Mouse (Mus musculus) lung, adult 2 months (tissue): ENCODE data around the gene Scamp4. TPM values are rescaled to one million over a fixed set of nuclear protein-coding genes. Genes with fewer than 3 reads are reported as not detected.

Experiments used
- DNase-seq: peaks from one replicate; pipeline ENCODE4 v3.0.0; 2022
- H3K4me1 ChIP-seq: fragments of 200-500 bp; 2 replicates; pipeline ENCODE4 v1.6.1; 2011; ENCODE audit warnings: low read length; ENCODE audit not compliant: control insufficient read depth, insufficient read depth
- H3K4me3 ChIP-seq: fragments of 200-500 bp; replicated peaks from 2 replicates; pipeline ENCODE3; 2011; ENCODE audit warnings: low read depth, mild to moderate bottlenecking, control low read depth, low read length; ENCODE audit errors: extremely low read depth
- CTCF ChIP-seq: fragments of 200-500 bp; IDR thresholded peaks from 2 replicates; pipeline ENCODE4 v1.5.1; 2011; ENCODE audit warnings: mild to moderate bottlenecking, low read length, control low read depth; ENCODE audit not compliant: insufficient read depth
- POLR2A ChIP-seq: fragments of 200-500 bp; IDR thresholded peaks from 2 replicates; pipeline ENCODE4 v1.6.1; 2011; ENCODE audit warnings: low read depth, mild to moderate bottlenecking, control low read depth, low read length, borderline replicate concordance; ENCODE audit errors: extremely low read depth
- WGBS: fragments of 180-500 bp; shearing (Covaris S2); methylation state at CpG from one replicate; pipeline ENCODE4 v1.1.7; 2018; 5-methylcytosine and 5-hydroxymethylcytosine counted together
- polyA plus RNA-seq: library from polyadenylated mRNA; depleted of rRNA; stranded (reverse); fragments of >200 nt; gene quantifications from 2 replicates; pipeline ENCODE4 v1.2.3, GENCODE M21; 2012

Gene Scamp4
- polyA plus RNA-seq, 1 experiment = 110 TPM

- no peak overlapping the region for H3K4me3 ChIP-seq
- WGBS = 76% methylated on average over 9 of the region's 9 CpGs
- DNase-seq = no peak
- no peak for TF ChIP-seq POLR2A
- TF ChIP-seq CTCF = no peak
- peaks cover 7% of the 10 kb centered on the region; the same call in 1 of the 2 replicates for H3K4me1 ChIP-seq
These were observed 17.7 kb downstream of the Scamp4 start for GRCm38 (mm10) chr10:80620365-80620764.

GRCm38 (mm10) chr10:80620796-80621689 lies 18.4 kb downstream of the Scamp4 start:
- H3K4me3 ChIP-seq = peak overlapping the region; percentile 3
- 56% methylated on average over 16 of the region's 16 CpGs for WGBS
- no peak for TF ChIP-seq POLR2A
- TF ChIP-seq CTCF = no peak
- peaks cover 7% of the 10 kb centered on the region; the same call in 1 of the 2 replicates for H3K4me1 ChIP-seq
- no peak for DNase-seq

GRCm38 (mm10) chr10:80621690-80621939 lies 18.9 kb downstream of the Scamp4 start:
- H3K4me1 ChIP-seq = peaks cover 7% of the 10 kb centered on the region; the same call in 1 of the 2 replicates
- H3K4me3 ChIP-seq = peak overlapping the region; percentile 91
- DNase-seq = no peak
- TF ChIP-seq CTCF (no peak), POLR2A (no peak)
- WGBS = under 1% methylated on average over 9 of the region's 9 CpGs

- Histone ChIP-seq H3K4me3 (peak overlapping the region; percentile 93), H3K4me1 (peaks cover 7% of the 10 kb centered on the region; the same call in 1 of the 2 replicates)
- WGBS = under 1% methylated on average over 64 of the region's 64 CpGs
- TF ChIP-seq CTCF (no peak), POLR2A (peak; percentile 96)
- peak; percentile 99 for DNase-seq
These were observed 19.4 kb downstream of the Scamp4 start for GRCm38 (mm10) chr10:80621940-80622660.

GRCm38 (mm10) chr10:80622661-80623456 lies 20.2 kb downstream of the Scamp4 start, which contains the start of gene Csnk1g2:
Csnk1g2 (plus strand) TSS chr10:80622838.
- Histone ChIP-seq H3K4me1 (peaks cover 7% of the 10 kb centered on the region; the same call in 1 of the 2 replicates), H3K4me3 (peak within 1 kb of the TSS; percentile 93)
- WGBS = 1% methylated on average over 84 of the region's 85 CpGs
- no peak for TF ChIP-seq CTCF
- TF ChIP-seq POLR2A = peak; percentile 48; the same call in 1 of the 2 replicates
- peak; percentile 60 for DNase-seq

- DNase-seq = no peak
- WGBS = 9% methylated on average over 15 of the region's 15 CpGs
- Histone ChIP-seq H3K4me3 (peak overlapping the region; percentile 93), H3K4me1 (peaks cover 8% of the 10 kb centered on the region; the same call in 1 of the 2 replicates)
- peak; percentile 60; the same call in 1 of the 2 replicates for TF ChIP-seq POLR2A
- TF ChIP-seq CTCF = no peak
These were observed 21.0 kb downstream of the Scamp4 start for GRCm38 (mm10) chr10:80623457-80624191.

- TF ChIP-seq CTCF (no peak), POLR2A (no peak)
- Histone ChIP-seq H3K4me3 (no peak overlapping the region), H3K4me1 (peaks cover 19% of the 10 kb centered on the region)
- WGBS = 81% methylated on average over 4 of the region's 4 CpGs
- DNase-seq = no peak
These were observed 23.1 kb downstream of the Scamp4 start for GRCm38 (mm10) chr10:80625764-80626163.

GRCm38 (mm10) chr10:80627685-80628084 lies 25.0 kb downstream of the Scamp4 start:
- Histone ChIP-seq H3K4me3 (no peak overlapping the region), H3K4me1 (peaks cover 19% of the 10 kb centered on the region)
- WGBS = 31% methylated on average over 2 of the region's 2 CpGs
- TF ChIP-seq CTCF = no peak
- TF ChIP-seq POLR2A = no peak
- no peak for DNase-seq

GRCm38 (mm10) chr10:80628925-80629324 lies 26.3 kb downstream of the Scamp4 start:
- Histone ChIP-seq H3K4me1 (peaks cover 13% of the 10 kb centered on the region), H3K4me3 (no peak overlapping the region)
- 77% methylated on average over 9 of the region's 9 CpGs for WGBS
- TF ChIP-seq CTCF (no peak), POLR2A (no peak)
- DNase-seq = no peak
